Mouse (Mus musculus): ENCODE results near the gene Tpcn2. TPM values are rescaled to one million over a fixed set of nuclear protein-coding genes. Genes with fewer than 3 reads are reported as not detected.

Tpcn2 gene
- polyA plus RNA-seq, 2 experiments from 2014 or later: 6.0 to 8.9 TPM

- ATAC-seq: no peak
Observed at GRCm38 (mm10) chr7:145239736-145240505, 43.9 kb downstream of the Tpcn2 start.

- no peak for ATAC-seq
Observed at GRCm38 (mm10) chr7:145239145-145239544, 44.7 kb downstream of the Tpcn2 start.

- ATAC-seq: no peak
Observed at GRCm38 (mm10) chr7:145234841-145235790, 48.7 kb downstream of the Tpcn2 start.

- ATAC-seq: no peak
Observed at GRCm38 (mm10) chr7:145231659-145232058, 52.2 kb downstream of the Tpcn2 start.

- ATAC-seq: no peak
Observed at GRCm38 (mm10) chr7:145226641-145227040, 57.2 kb downstream of the Tpcn2 start.

GRCm38 (mm10) chr7:145225626-145226025 lies 58.2 kb downstream of the Tpcn2 start:
- ATAC-seq: no peak

GRCm38 (mm10) chr7:145221841-145222689 lies 61.7 kb downstream of the Tpcn2 start:
- no peak for ATAC-seq

GRCm38 (mm10) chr7:145221346-145221745 lies 62.5 kb downstream of the Tpcn2 start:
- no peak for ATAC-seq

- ATAC-seq: no peak
Observed at GRCm38 (mm10) chr7:145219420-145219831, 64.4 kb downstream of the Tpcn2 start.

GRCm38 (mm10) chr7:145216591-145216990 lies 67.2 kb downstream of the Tpcn2 start:
- ATAC-seq: no peak

GRCm38 (mm10) chr7:145215476-145215875 lies 68.3 kb downstream of the Tpcn2 start:
- no peak for ATAC-seq

- no peak for ATAC-seq
Observed at GRCm38 (mm10) chr7:145211680-145212659, 71.8 kb downstream of the Tpcn2 start.

- ATAC-seq: no peak
Observed at GRCm38 (mm10) chr7:145210477-145211070, 73.2 kb downstream of the Tpcn2 start.

- no peak for ATAC-seq
Observed at GRCm38 (mm10) chr7:145208006-145208405, 75.8 kb downstream of the Tpcn2 start, which contains the start of gene 1810010D01Rik. 1810010D01Rik (minus strand) TSS chr7:145208119.

GRCm38 (mm10) chr7:145206801-145207200 lies 77.0 kb downstream of the Tpcn2 start:
- no peak for ATAC-seq

- ATAC-seq: no peak
Observed at GRCm38 (mm10) chr7:145206056-145206610, 77.7 kb downstream of the Tpcn2 start.

GRCm38 (mm10) chr7:145205363-145205902 lies 78.4 kb downstream of the Tpcn2 start:
- ATAC-seq: no peak

- ATAC-seq: no peak
Observed at GRCm38 (mm10) chr7:145199711-145200110, 84.1 kb downstream of the Tpcn2 start.

- no peak for ATAC-seq
Observed at GRCm38 (mm10) chr7:145198223-145198714, 85.5 kb downstream of the Tpcn2 start.

GRCm38 (mm10) chr7:145197711-145198110 lies 86.1 kb downstream of the Tpcn2 start:
- ATAC-seq: no peak

Measured in activated CD4-positive, CD25-positive, alpha-beta regulatory T cell, adult 4 months (primary cell).